Mouse (Mus musculus) forebrain, embryonic 12.5 days (tissue): Measurements from ENCODE around the gene Arhgef19. TPM values are rescaled to one million over a fixed set of nuclear protein-coding genes. Genes with fewer than 3 reads are reported as not detected.

Experiments used
- ATAC-seq: fragments of 200-750 bp; cut with Nextera tagmentation; 2 replicates; pipeline ENCODE4 v1.8.0; 2017; ENCODE audit warnings: moderate TSS enrichment; ENCODE audit not compliant: low FRiP score
- H3K27ac ChIP-seq: fragments of 300-500 bp; sonication (generic); 2 replicates; pipeline ENCODE4 v1.5.1; 2016; ENCODE audit warnings: mild to moderate bottlenecking
- H3K27me3 ChIP-seq: fragments of 300-500 bp; sonication (generic); 2 replicates; pipeline ENCODE4 v1.6.1; 2016; ENCODE audit warnings: mild to moderate bottlenecking
- H3K36me3 ChIP-seq: fragments of 300-500 bp; sonication (generic); replicated peaks from 2 replicates; pipeline ENCODE4 v1.6.1; 2016; ENCODE audit warnings: mild to moderate bottlenecking
- H3K4me1 ChIP-seq: fragments of 300-500 bp; sonication (generic); 2 replicates; pipeline ENCODE4 v1.6.1; 2016
- H3K4me2 ChIP-seq: fragments of 300-500 bp; sonication (generic); 2 replicates; pipeline ENCODE4 v1.6.1; 2016; ENCODE audit warnings: mild to moderate bottlenecking, moderate library complexity
- H3K4me3 ChIP-seq: fragments of 300-500 bp; sonication (generic); replicated peaks from 2 replicates; pipeline ENCODE4 v1.5.1; 2016; ENCODE audit warnings: mild to moderate bottlenecking
- H3K9ac ChIP-seq: fragments of 300-500 bp; sonication (generic); 2 replicates; pipeline ENCODE4 v1.6.1; 2016; ENCODE audit warnings: mild to moderate bottlenecking
- H3K9me3 ChIP-seq: fragments of 300-500 bp; sonication (generic); 2 replicates; pipeline ENCODE4 v1.6.1; 2016
- WGBS: fragments of 180-500 bp; shearing (Covaris S2); methylation state at CpG from one replicate; pipeline ENCODE4 v1.1.7; 2016; 5-methylcytosine and 5-hydroxymethylcytosine counted together
- polyA plus RNA-seq: library from polyadenylated mRNA; unstranded; fragments of >200 nt; fragmentation: Nextera tagmentation; extraction: Ambion mirVana; gene quantifications from 2 replicates; pipeline ENCODE4 v1.2.1, GENCODE M21; 2016

Arhgef19 gene
- polyA plus RNA-seq, 1 experiment from 2014 or later = 1.9 TPM

GRCm38 (mm10) chr4:141270201-141270940 is 31.1 kb downstream of the Arhgef19 start:
- no peak overlapping the region for H3K4me2 ChIP-seq
- no peak overlapping the region for H3K9ac ChIP-seq
- no peak for ATAC-seq
- no peak overlapping the region for H3K27ac ChIP-seq
- H3K27me3 ChIP-seq = peaks cover 23% of the 10 kb centered on the region
- H3K4me3 ChIP-seq = no peak overlapping the region
- H3K4me1 ChIP-seq = peaks cover 23% of the 10 kb centered on the region; the same call in 1 of the 2 replicates
- no peaks in the 10 kb centered on the region for H3K36me3 ChIP-seq
- H3K9me3 ChIP-seq = 0 out of 2 replicates have a peak, but pooled peaks cover 2% of the 10 kb centered on the region
- WGBS = 57% methylated on average over 15 of the region's 15 CpGs

- H3K4me1 ChIP-seq = peaks cover 23% of the 10 kb centered on the region; the same call in 1 of the 2 replicates
- H3K9ac ChIP-seq = no peak overlapping the region
- no peaks in the 10 kb centered on the region for H3K36me3 ChIP-seq
- WGBS = 80% methylated on average over 6 of the region's 7 CpGs
- 0 out of 2 replicates have a peak, but pooled peaks cover 2% of the 10 kb centered on the region for H3K9me3 ChIP-seq
- no peak overlapping the region for H3K4me3 ChIP-seq
- no peak for ATAC-seq
- no peak overlapping the region for H3K4me2 ChIP-seq
- peaks cover 23% of the 10 kb centered on the region for H3K27me3 ChIP-seq
- H3K27ac ChIP-seq = no peak overlapping the region
Observed at GRCm38 (mm10) chr4:141271228-141271627, 31.9 kb downstream of the Arhgef19 start.

- Histone ChIP-seq H3K4me2 (no peak overlapping the region), H3K27ac (no peak overlapping the region), H3K36me3 (no peaks in the 10 kb centered on the region), H3K9ac (no peak overlapping the region), H3K27me3 (peaks cover 23% of the 10 kb centered on the region), H3K4me1 (peaks cover 23% of the 10 kb centered on the region; the same call in 1 of the 2 replicates), H3K9me3 (0 out of 2 replicates have a peak, but pooled peaks cover 2% of the 10 kb centered on the region), H3K4me3 (no peak overlapping the region)
- WGBS = 85% methylated on average over 6 of the region's 6 CpGs
- no peak for ATAC-seq
Observed at GRCm38 (mm10) chr4:141271721-141272120, 32.4 kb downstream of the Arhgef19 start.

- H3K4me2 ChIP-seq = peak overlapping the region; percentile 41
- 0 out of 2 replicates have a peak, but pooled peaks cover 2% of the 10 kb centered on the region for H3K9me3 ChIP-seq
- no peak overlapping the region for H3K27ac ChIP-seq
- H3K36me3 ChIP-seq = no peaks in the 10 kb centered on the region
- peak; percentile 13; the same call in 1 of the 2 replicates for ATAC-seq
- H3K4me3 ChIP-seq = no peak overlapping the region
- H3K4me1 ChIP-seq = peaks cover 23% of the 10 kb centered on the region; the same call in 1 of the 2 replicates
- no peak overlapping the region for H3K9ac ChIP-seq
- H3K27me3 ChIP-seq = peaks cover 28% of the 10 kb centered on the region
- WGBS = 12% methylated on average over 14 of the region's 14 CpGs
Observed at GRCm38 (mm10) chr4:141272878-141273277, 33.6 kb downstream of the Arhgef19 start.

- no peak overlapping the region for H3K9ac ChIP-seq
- peaks cover 28% of the 10 kb centered on the region for H3K27me3 ChIP-seq
- WGBS = 20% methylated on average over 12 of the region's 12 CpGs
- H3K27ac ChIP-seq = no peak overlapping the region
- H3K36me3 ChIP-seq = no peaks in the 10 kb centered on the region
- ATAC-seq = peak; percentile 86
- H3K4me2 ChIP-seq = peak overlapping the region; percentile 41
- H3K9me3 ChIP-seq = 0 out of 2 replicates have a peak, but pooled peaks cover 1% of the 10 kb centered on the region
- H3K4me1 ChIP-seq = peaks cover 25% of the 10 kb centered on the region; the same call in 1 of the 2 replicates
- no peak overlapping the region for H3K4me3 ChIP-seq
Observed at GRCm38 (mm10) chr4:141273296-141273695, 34.0 kb downstream of the Arhgef19 start.

GRCm38 (mm10) chr4:141274485-141275341 is 35.4 kb downstream of the Arhgef19 start:
- H3K36me3 ChIP-seq = no peaks in the 10 kb centered on the region
- peak; percentile 31; the same call in 1 of the 2 replicates for ATAC-seq
- H3K9me3 ChIP-seq = no peaks in the 10 kb centered on the region
- no peak overlapping the region for H3K4me3 ChIP-seq
- H3K9ac ChIP-seq = no peak overlapping the region
- no peak overlapping the region for H3K4me2 ChIP-seq
- H3K27ac ChIP-seq = no peak overlapping the region
- peaks cover 37% of the 10 kb centered on the region; the same call in 1 of the 2 replicates for H3K4me1 ChIP-seq
- 47% methylated on average over 23 of the region's 23 CpGs for WGBS
- H3K27me3 ChIP-seq = peaks cover 28% of the 10 kb centered on the region

GRCm38 (mm10) chr4:141277157-141277556 is 37.9 kb downstream of the Arhgef19 start:
- Histone ChIP-seq H3K4me2 (no peak overlapping the region), H3K36me3 (no peaks in the 10 kb centered on the region), H3K27me3 (peaks cover 27% of the 10 kb centered on the region), H3K27ac (no peak overlapping the region), H3K4me3 (no peak overlapping the region), H3K4me1 (peaks cover 33% of the 10 kb centered on the region; the same call in 1 of the 2 replicates), H3K9ac (no peak overlapping the region), H3K9me3 (no peaks in the 10 kb centered on the region)
- no peak for ATAC-seq
- 86% methylated on average over 8 of the region's 8 CpGs for WGBS

GRCm38 (mm10) chr4:141278154-141278553 is 38.9 kb downstream of the Arhgef19 start:
- no peaks in the 10 kb centered on the region for H3K36me3 ChIP-seq
- no peak for ATAC-seq
- H3K4me1 ChIP-seq = peaks cover 33% of the 10 kb centered on the region; the same call in 1 of the 2 replicates
- H3K27ac ChIP-seq = peak overlapping the region; percentile 42; the same call in 1 of the 2 replicates
- no peak overlapping the region for H3K4me3 ChIP-seq
- WGBS = 76% methylated on average over 7 of the region's 7 CpGs
- H3K27me3 ChIP-seq = peaks cover 21% of the 10 kb centered on the region; the same call in 1 of the 2 replicates
- no peak overlapping the region for H3K9ac ChIP-seq
- no peaks in the 10 kb centered on the region for H3K9me3 ChIP-seq
- no peak overlapping the region for H3K4me2 ChIP-seq

- Histone ChIP-seq H3K4me2 (no peak overlapping the region), H3K4me1 (peaks cover 31% of the 10 kb centered on the region), H3K9ac (no peak overlapping the region), H3K36me3 (no peaks in the 10 kb centered on the region), H3K9me3 (no peaks in the 10 kb centered on the region), H3K27me3 (peaks cover 23% of the 10 kb centered on the region; the same call in 1 of the 2 replicates), H3K4me3 (no peak overlapping the region), H3K27ac (no peak overlapping the region)
- ATAC-seq = no peak
- WGBS = 55% methylated on average over 15 of the region's 15 CpGs
Observed at GRCm38 (mm10) chr4:141279327-141279726, 40.0 kb downstream of the Arhgef19 start.

GRCm38 (mm10) chr4:141279783-141280182 is 40.5 kb downstream of the Arhgef19 start:
- no peak overlapping the region for H3K4me3 ChIP-seq
- peaks cover 27% of the 10 kb centered on the region; the same call in 1 of the 2 replicates for H3K27me3 ChIP-seq
- H3K4me1 ChIP-seq = peaks cover 29% of the 10 kb centered on the region
- no peaks in the 10 kb centered on the region for H3K9me3 ChIP-seq
- no peak overlapping the region for H3K9ac ChIP-seq
- no peaks in the 10 kb centered on the region for H3K36me3 ChIP-seq
- 92% methylated on average over 6 of the region's 6 CpGs for WGBS
- H3K4me2 ChIP-seq = no peak overlapping the region
- H3K27ac ChIP-seq = no peak overlapping the region
- no peak for ATAC-seq

GRCm38 (mm10) chr4:141280471-141280870 is 41.2 kb downstream of the Arhgef19 start:
- no peak overlapping the region for H3K4me3 ChIP-seq
- no peaks in the 10 kb centered on the region for H3K36me3 ChIP-seq
- 100% methylated on average over 1 of the region's 1 CpGs for WGBS
- no peak overlapping the region for H3K9ac ChIP-seq
- H3K27ac ChIP-seq = no peak overlapping the region
- peaks cover 32% of the 10 kb centered on the region for H3K4me1 ChIP-seq
- peaks cover 32% of the 10 kb centered on the region for H3K27me3 ChIP-seq
- no peak overlapping the region for H3K4me2 ChIP-seq
- no peaks in the 10 kb centered on the region for H3K9me3 ChIP-seq
- no peak for ATAC-seq

GRCm38 (mm10) chr4:141281153-141281552 is 41.9 kb downstream of the Arhgef19 start:
- no peak overlapping the region for H3K27ac ChIP-seq
- peaks cover 32% of the 10 kb centered on the region for H3K4me1 ChIP-seq
- H3K27me3 ChIP-seq = peaks cover 38% of the 10 kb centered on the region
- 59% methylated on average over 6 of the region's 6 CpGs for WGBS
- no peak overlapping the region for H3K9ac ChIP-seq
- no peaks in the 10 kb centered on the region for H3K9me3 ChIP-seq
- H3K36me3 ChIP-seq = no peaks in the 10 kb centered on the region
- no peak for ATAC-seq
- H3K4me2 ChIP-seq = no peak overlapping the region
- no peak overlapping the region for H3K4me3 ChIP-seq
